Mouse (Mus musculus): ENCODE data around the gene Kif2c. TPM values are rescaled to one million over a fixed set of nuclear protein-coding genes. Genes with fewer than 3 reads are reported as not detected.

Gene Kif2c
- polyA plus RNA-seq, 1 experiment from 2014 or later = 77.6 TPM

DNA sequence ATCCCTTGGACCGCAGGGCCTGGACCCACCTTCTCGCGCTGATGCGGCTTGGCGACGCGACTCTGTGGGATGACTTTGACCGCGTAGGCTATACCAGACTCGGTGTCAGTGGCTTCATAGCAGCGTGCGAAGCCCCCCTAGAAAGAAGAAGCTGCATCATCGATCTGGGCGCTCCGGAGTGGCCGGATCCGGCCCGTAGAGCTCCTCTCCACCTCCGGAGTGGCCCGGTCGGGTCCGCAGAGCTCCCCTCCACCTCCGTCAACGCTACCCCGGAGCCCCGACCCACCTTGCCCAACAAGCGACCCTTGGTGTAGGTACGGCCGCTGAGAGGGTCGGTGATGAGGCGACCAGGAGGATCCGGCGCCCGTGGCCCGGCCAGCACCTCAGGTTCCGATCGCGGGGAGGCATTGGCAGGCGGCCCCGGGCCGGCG lies 49.1 kb downstream of the Kif2c start:
- ATAC-seq (ENCODE audit: low read depth) = peak; percentile 30
- WGBS = under 1% methylated on average over 42 of the region's 42 CpGs
- peaks cover 12% of the 10 kb centered on the region for H3K4me1 ChIP-seq (replicated peaks; ENCODE audit: control insufficient read depth, insufficient read depth, low read length)
- H3K27ac ChIP-seq (ENCODE audit: low read length) = no peak overlapping the region
- H3K36me3 ChIP-seq (ENCODE audit: control insufficient read depth, insufficient read depth, low read length) = no peaks in the 10 kb centered on the region
- peak overlapping the region; percentile 71 for H3K9ac ChIP-seq (ENCODE audit: low read length)
- H3K4me3 ChIP-seq (ENCODE audit: low read length) = peak overlapping the region; percentile 61
- H3K4me2 ChIP-seq (ENCODE audit: low read depth, low read length) = peak overlapping the region; percentile 98
- no peaks in the 10 kb centered on the region for H3K9me3 ChIP-seq (ENCODE audit: control insufficient read depth, low read length)
- H3K27me3 ChIP-seq (ENCODE audit: control insufficient read depth, insufficient read depth, low read depth, low read length) = peaks cover 7% of the 10 kb centered on the region

GRCm38 (mm10) chr4:117132794-117133143 lies 49.7 kb downstream of the Kif2c start:
- Histone ChIP-seq H3K27ac (ENCODE audit: low read length) (no peak overlapping the region), H3K4me2 (ENCODE audit: low read depth, low read length) (peak overlapping the region; percentile 98), H3K9ac (ENCODE audit: low read length) (peak overlapping the region; percentile 71), H3K27me3 (ENCODE audit: control insufficient read depth, insufficient read depth, low read depth, low read length) (peaks cover 7% of the 10 kb centered on the region), H3K9me3 (ENCODE audit: control insufficient read depth, low read length) (no peaks in the 10 kb centered on the region), H3K4me1 (replicated peaks; ENCODE audit: control insufficient read depth, insufficient read depth, low read length) (peaks cover 12% of the 10 kb centered on the region), H3K4me3 (ENCODE audit: low read length) (peak overlapping the region; percentile 61), H3K36me3 (ENCODE audit: control insufficient read depth, insufficient read depth, low read length) (no peaks in the 10 kb centered on the region)
- no peak for ATAC-seq (ENCODE audit: low read depth)
- 20% methylated on average over 11 of the region's 11 CpGs for WGBS

GRCm38 (mm10) chr4:117131890-117132793 lies 50.3 kb downstream of the Kif2c start:
- Histone ChIP-seq H3K4me2 (ENCODE audit: low read depth, low read length) (peak overlapping the region; percentile 98), H3K9me3 (ENCODE audit: control insufficient read depth, low read length) (no peaks in the 10 kb centered on the region), H3K27me3 (ENCODE audit: control insufficient read depth, insufficient read depth, low read depth, low read length) (peaks cover 7% of the 10 kb centered on the region), H3K9ac (ENCODE audit: low read length) (no peak overlapping the region), H3K4me1 (replicated peaks; ENCODE audit: control insufficient read depth, insufficient read depth, low read length) (peaks cover 12% of the 10 kb centered on the region), H3K36me3 (ENCODE audit: control insufficient read depth, insufficient read depth, low read length) (no peaks in the 10 kb centered on the region), H3K27ac (ENCODE audit: low read length) (no peak overlapping the region), H3K4me3 (ENCODE audit: low read length) (peak overlapping the region; percentile 61; the same call in 1 of the 2 replicates)
- no peak for ATAC-seq (ENCODE audit: low read depth)
- 39% methylated on average over 7 of the region's 7 CpGs for WGBS

DNA sequence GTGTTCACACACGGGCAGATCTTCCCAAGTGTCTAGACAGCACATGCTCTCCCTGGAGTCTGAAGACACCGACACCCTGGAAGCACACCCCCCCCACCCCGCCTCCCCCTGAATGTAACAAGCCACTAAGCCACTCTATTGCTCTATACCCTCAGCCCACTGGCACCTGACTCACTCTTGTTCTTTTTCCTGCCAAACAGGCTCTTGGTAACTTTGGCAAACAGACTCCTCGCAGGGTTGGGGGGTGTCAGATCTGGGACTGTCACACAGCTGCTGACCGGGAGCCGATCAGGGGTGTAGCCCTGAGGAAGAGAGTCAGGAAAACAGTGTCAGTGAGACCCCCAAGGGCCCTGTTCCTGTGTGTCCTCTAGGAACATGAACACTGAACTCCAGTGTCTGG lies 51.2 kb downstream of the Kif2c start:
- no peak for ATAC-seq (ENCODE audit: low read depth)
- Histone ChIP-seq H3K27me3 (ENCODE audit: control insufficient read depth, insufficient read depth, low read depth, low read length) (peaks cover 7% of the 10 kb centered on the region), H3K4me3 (ENCODE audit: low read length) (no peak overlapping the region), H3K4me2 (ENCODE audit: low read depth, low read length) (no peak overlapping the region), H3K4me1 (replicated peaks; ENCODE audit: control insufficient read depth, insufficient read depth, low read length) (peaks cover 16% of the 10 kb centered on the region), H3K9ac (ENCODE audit: low read length) (no peak overlapping the region), H3K36me3 (ENCODE audit: control insufficient read depth, insufficient read depth, low read length) (no peaks in the 10 kb centered on the region), H3K27ac (ENCODE audit: low read length) (no peak overlapping the region), H3K9me3 (ENCODE audit: control insufficient read depth, low read length) (no peaks in the 10 kb centered on the region)
- 53% methylated on average over 6 of the region's 6 CpGs for WGBS

GRCm38 (mm10) chr4:117130790-117131189 lies 51.6 kb downstream of the Kif2c start:
- ATAC-seq (ENCODE audit: low read depth) = no peak

DNA sequence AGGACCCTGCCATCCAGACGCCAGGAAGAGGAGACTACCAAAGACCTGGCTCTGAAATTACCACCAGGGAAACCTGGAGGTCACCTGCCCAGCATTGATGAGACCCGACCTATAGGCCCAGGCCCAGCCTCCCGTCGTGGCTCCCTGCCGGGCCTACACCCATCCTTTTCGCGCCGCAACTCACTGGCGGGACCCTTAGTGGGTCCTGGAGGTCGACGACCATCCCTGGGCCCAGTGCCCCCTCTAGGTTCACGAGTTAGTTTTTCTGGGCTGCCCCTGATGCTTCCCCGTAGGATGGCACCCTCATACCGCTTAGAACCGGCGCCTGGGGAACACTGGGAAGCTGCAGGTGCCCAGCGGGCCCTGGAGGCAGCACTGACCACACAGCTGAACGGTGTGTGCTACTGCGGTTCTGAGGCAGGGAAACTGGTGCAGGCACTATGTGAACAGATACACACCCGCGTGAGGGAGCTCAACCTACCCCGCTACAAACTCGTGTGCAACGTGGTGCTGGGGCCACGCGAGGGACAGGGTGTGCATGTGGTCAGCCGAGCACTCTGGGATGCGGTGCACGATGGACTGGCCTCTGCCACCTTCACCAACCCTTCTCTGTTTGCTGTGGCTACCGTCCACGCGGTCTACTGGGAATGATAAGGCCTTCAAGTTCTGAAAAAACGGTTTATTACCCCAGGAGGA lies 54.3 kb downstream of the Kif2c start:
- Histone ChIP-seq H3K27me3 (ENCODE audit: control insufficient read depth, insufficient read depth, low read depth, low read length) (peaks cover 7% of the 10 kb centered on the region), H3K27ac (ENCODE audit: low read length) (no peak overlapping the region), H3K4me3 (ENCODE audit: low read length) (no peak overlapping the region), H3K36me3 (ENCODE audit: control insufficient read depth, insufficient read depth, low read length) (no peaks in the 10 kb centered on the region), H3K9me3 (ENCODE audit: control insufficient read depth, low read length) (no peaks in the 10 kb centered on the region), H3K4me1 (replicated peaks; ENCODE audit: control insufficient read depth, insufficient read depth, low read length) (peaks cover 32% of the 10 kb centered on the region), H3K4me2 (ENCODE audit: low read depth, low read length) (no peak overlapping the region), H3K9ac (ENCODE audit: low read length) (no peak overlapping the region)
- ATAC-seq (ENCODE audit: low read depth) = no peak
- WGBS = 82% methylated on average over 33 of the region's 33 CpGs

More at GRCm38 (mm10) chr4:117130790-117131189, 51.6 kb downstream of the Kif2c start:
- no peak overlapping the region for H3K27ac ChIP-seq (ENCODE audit: low read length)
- H3K4me1 ChIP-seq (replicated peaks; ENCODE audit: control insufficient read depth, insufficient read depth, low read length) = peaks cover 18% of the 10 kb centered on the region
- no peaks in the 10 kb centered on the region for H3K36me3 ChIP-seq (ENCODE audit: control insufficient read depth, insufficient read depth, low read length)
- no peak overlapping the region for H3K4me2 ChIP-seq (ENCODE audit: low read depth, low read length)
- H3K9ac ChIP-seq (ENCODE audit: low read length) = no peak overlapping the region
- H3K9me3 ChIP-seq (ENCODE audit: control insufficient read depth, low read length) = no peaks in the 10 kb centered on the region
- H3K27me3 ChIP-seq (ENCODE audit: control insufficient read depth, insufficient read depth, low read depth, low read length) = peaks cover 7% of the 10 kb centered on the region
- WGBS = 76% methylated on average over 6 of the region's 6 CpGs
- H3K4me3 ChIP-seq (ENCODE audit: low read length) = no peak overlapping the region

- H3K9ac ChIP-seq (ENCODE audit: low read length) = peak within 1 kb of the TSS; percentile 42
- 74% methylated on average over 9 of the region's 9 CpGs for WGBS
- H3K27ac ChIP-seq (ENCODE audit: low read length) = peak within 1 kb of the TSS; percentile 80
- no peak for ATAC-seq (ENCODE audit: low read depth)
- H3K4me3 ChIP-seq (ENCODE audit: low read length) = no peak within 1 kb of the TSS
- no peaks in the 10 kb centered on the region for H3K9me3 ChIP-seq (ENCODE audit: control insufficient read depth, low read length)
- peaks cover 25% of the 10 kb centered on the region for H3K4me1 ChIP-seq (replicated peaks; ENCODE audit: control insufficient read depth, insufficient read depth, low read length)
- no peaks in the 10 kb centered on the region for H3K27me3 ChIP-seq (ENCODE audit: control insufficient read depth, insufficient read depth, low read depth, low read length)
- no peak within 1 kb of the TSS for H3K4me2 ChIP-seq (ENCODE audit: low read depth, low read length)
- H3K36me3 ChIP-seq (ENCODE audit: control insufficient read depth, insufficient read depth, low read length) = no peaks in the 10 kb centered on the region
These were observed 55.7 kb downstream of the Kif2c start, which contains the start of gene Tctex1d4 for GRCm38 (mm10) chr4:117126675-117127290. Gene Tctex1d4 (plus strand): TSS chr4:117126794.

- Histone ChIP-seq H3K4me1 (replicated peaks; ENCODE audit: control insufficient read depth, insufficient read depth, low read length) (peaks cover 28% of the 10 kb centered on the region), H3K9ac (ENCODE audit: low read length) (peak overlapping the region; percentile 42), H3K4me2 (ENCODE audit: low read depth, low read length) (no peak overlapping the region), H3K36me3 (ENCODE audit: control insufficient read depth, insufficient read depth, low read length) (no peaks in the 10 kb centered on the region), H3K4me3 (ENCODE audit: low read length) (no peak overlapping the region), H3K27ac (ENCODE audit: low read length) (peak overlapping the region; percentile 80), H3K9me3 (ENCODE audit: control insufficient read depth, low read length) (no peaks in the 10 kb centered on the region), H3K27me3 (ENCODE audit: control insufficient read depth, insufficient read depth, low read depth, low read length) (no peaks in the 10 kb centered on the region)
- ATAC-seq (ENCODE audit: low read depth) = peak; percentile 72
- WGBS = 31% methylated on average over 15 of the region's 15 CpGs
These were observed 56.3 kb downstream of the Kif2c start for GRCm38 (mm10) chr4:117125910-117126674.
